Mouse (Mus musculus) R1 (cell line): ENCODE data around the gene Pax2.
A peak's percentile ranks its signal among the peaks of the same experiment; 100 is the strongest.

Experiments used
- DNase-seq: peaks from one replicate; pipeline ENCODE4 v3.0.0-alpha.2; 2018; ENCODE audit warnings: low read depth, low spot score

The Pax2 gene

DNA sequence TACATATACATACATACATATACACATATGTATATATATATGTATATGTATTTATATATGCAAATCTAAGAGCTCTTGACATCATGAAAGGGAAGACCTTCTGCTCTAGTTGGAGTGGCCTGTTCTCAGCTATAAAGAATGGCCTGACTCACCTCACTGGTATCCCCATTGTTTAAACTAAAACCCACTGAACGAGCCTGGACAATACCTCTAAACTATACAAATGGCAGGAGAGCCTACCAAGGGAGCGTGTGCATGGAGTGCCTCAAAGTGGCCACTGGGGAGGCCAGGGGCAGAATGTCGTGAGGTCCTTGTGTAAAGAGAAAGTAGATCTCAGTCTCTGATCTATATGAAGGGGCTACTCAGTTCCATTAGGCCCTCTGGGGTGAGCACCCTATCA is 26.1 kb downstream of the Pax2 start:
- DNase-seq = no peak

GRCm38 (mm10) chr19:44784391-44784790 is 28.5 kb downstream of the Pax2 start:
- DNase-seq = no peak

DNA sequence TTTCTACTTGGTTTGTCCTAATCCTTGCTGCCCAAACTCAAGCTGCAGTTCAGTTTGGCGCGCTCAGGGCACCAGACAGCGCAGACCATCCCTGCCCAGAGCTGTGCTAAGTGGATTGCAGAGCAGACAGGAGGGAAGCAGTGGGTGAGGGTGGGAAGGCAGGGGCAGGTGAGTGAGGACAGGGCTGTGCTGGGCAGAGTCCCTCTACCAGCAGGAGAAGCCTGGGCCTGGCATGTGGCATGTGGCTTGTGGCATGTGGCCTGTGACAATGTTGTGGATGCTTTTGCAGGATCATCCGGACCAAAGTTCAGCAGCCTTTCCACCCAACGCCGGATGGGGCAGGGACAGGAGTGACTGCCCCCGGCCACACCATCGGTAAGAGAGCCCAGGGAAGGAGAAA is 32.6 kb downstream of the Pax2 start:
- DNase-seq = no peak

DNA sequence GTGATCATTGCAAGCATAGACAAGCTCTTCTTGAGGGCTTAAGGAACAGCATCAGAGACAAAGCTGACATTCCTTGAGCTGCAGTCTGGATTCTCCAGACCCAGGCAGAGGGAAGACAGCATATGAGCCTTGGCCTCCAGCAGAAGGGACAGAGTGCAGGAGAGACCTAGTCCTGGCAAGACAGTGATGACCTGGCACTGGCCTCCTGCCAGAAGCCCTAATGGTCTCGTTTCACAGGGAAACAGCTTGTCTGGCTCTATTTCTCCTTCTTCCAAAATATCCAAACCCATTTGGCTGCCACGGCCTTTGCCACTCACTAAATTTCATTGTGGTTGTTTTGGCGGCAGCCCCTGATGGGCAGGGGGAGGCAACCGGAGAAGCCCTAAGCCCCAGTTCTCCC is 36.1 kb downstream of the Pax2 start:
- no peak for DNase-seq

GRCm38 (mm10) chr19:44797110-44798060 is 41.5 kb downstream of the Pax2 start:
- no peak for DNase-seq

DNA sequence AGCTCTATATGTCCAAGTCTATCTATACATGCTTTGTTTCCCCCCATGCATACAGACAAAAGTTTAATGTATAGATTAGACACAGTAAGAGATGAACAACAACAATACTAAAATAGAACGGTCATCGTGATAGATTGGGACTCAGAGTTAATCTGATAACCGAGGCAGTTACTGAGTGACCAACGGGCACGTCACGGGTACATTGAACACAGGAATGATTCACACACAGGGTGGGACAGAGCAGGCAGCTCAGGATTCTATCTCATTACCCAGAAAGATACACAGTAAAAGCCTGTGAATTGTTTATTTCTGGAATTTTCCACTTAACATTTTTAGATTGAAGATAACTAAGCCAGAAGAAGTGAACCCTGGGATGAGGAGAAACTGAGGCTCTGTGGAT is 42.9 kb downstream of the Pax2 start:
- DNase-seq = no peak

GRCm38 (mm10) chr19:44799156-44799555 is 43.3 kb downstream of the Pax2 start:
- no peak for DNase-seq

DNA sequence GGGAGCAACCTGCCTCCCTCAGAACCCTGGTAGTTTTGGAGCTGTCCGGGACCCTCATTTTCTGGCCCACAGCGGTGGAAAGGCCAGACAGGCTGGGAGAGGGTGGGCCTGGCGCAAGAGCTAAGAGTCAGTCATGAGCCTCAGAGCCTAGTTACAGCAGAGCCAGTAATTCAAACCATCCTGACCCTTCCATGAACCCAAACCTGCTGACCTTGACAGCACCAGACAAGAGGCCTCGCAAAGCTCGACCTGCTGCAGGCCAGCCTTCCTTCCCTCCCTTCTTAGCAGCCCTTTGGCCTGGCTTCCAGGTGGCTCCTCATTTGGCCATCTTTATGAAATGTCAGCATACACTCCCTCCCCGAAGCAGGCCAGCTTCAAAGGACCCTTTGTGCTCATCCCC is 44.5 kb downstream of the Pax2 start:
- peak; percentile 21 for DNase-seq

DNA sequence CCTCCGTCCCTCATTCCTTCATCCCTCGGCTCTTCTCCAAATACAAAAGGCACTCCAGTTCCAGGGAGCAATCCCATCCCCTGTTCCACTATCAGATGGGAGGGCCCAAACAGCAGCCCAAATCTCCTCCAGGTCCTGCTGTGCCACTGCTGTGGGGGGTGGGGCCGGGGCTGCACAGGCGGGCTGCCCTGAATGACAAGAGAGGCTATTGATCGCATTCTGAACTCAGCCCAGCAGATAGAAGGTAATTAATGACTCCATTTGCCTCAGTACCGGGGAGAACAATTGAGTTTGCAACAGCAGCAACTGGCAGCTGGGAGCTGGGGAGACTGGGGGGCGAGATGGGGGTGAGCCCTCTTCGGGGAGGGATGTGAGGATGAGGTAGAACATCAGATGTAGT is 52.9 kb downstream of the Pax2 start:
- peak; percentile 78 for DNase-seq

- DNase-seq = peak; percentile 75
These were observed 57.0 kb downstream of the Pax2 start for GRCm38 (mm10) chr19:44812666-44813429.

- no peak for DNase-seq
These were observed 59.3 kb downstream of the Pax2 start for GRCm38 (mm10) chr19:44815111-44815510.

DNA sequence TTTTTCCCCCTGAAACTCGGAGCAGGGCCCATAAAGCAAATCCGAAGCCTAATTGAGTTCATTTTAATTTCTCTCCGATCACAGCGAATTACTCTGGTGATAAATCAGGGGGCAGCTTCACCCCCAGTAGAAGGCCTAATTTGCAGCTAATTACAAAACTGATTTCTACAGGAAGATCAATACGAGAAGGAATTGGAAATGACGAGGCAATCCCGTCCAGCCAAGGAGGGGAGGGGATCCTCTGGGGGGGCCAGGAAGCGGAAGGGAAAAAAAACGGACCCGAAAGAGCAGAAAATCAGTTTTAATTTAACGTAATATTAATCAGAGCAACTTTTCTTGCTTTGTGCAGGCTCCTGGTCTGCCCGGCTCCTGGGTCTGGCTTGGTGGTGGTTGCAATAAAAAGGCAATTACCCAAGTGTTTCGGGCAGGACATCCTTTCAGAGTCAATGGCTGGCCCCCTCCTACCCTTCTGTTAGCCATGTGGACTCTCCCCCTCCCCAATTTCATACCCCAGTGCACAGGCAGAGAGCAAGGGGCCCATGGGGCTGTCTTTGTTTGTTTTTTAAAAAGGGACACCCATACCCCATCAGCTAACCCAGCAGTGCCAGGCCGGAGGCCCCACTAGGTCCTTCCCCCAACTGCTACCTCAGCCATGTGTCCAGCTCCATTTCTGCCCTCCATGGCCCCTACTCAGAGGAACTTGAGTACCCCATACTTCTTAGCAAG is 61.7 kb downstream of the Pax2 start:
- DNase-seq = no peak

DNA sequence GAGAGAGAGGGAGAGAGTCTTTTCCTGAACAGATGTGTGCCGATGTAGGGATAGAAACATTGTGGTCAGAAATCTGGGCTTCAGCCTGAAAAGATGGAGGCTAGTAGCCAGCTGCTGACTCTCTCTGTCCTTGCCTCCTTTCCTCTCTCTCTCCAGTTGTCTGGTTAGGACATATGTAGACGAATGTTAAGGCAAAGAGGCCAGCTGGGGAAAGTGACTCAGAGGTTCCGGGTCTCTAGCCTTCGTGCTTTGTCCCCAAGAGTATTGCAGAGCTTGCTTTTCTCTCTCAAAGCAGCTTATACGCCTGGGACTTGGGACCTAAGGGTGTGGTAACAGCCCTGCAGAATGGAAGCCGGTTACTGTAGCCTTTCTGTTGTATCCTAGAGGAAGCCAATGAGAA is 62.8 kb downstream of the Pax2 start:
- DNase-seq = no peak

DNA sequence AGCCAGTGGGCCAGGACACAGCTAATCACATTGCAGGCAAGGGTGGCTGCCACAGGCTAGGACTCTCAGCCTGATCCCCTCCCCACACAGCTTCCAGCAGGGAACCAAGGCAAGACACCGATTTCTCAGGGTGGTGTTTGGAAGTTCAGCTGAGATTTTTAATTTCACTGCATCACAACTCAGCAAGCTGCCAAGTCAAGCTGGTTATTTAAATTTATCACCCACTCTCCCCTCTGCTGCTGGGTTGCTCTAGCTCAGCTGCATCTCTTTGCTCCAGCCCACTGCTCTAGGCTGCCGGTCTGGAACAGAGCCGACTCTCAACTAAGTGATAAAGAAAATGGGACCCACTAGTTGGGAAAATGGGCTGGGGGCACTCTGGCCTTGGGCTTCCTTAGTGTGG is 65.7 kb downstream of the Pax2 start:
- DNase-seq = no peak

GRCm38 (mm10) chr19:44822295-44822694 is 66.5 kb downstream of the Pax2 start:
- DNase-seq = no peak

GRCm38 (mm10) chr19:44823657-44824056 is 67.8 kb downstream of the Pax2 start:
- no peak for DNase-seq

GRCm38 (mm10) chr19:44825216-44825768 is 69.4 kb downstream of the Pax2 start:
- no peak for DNase-seq

GRCm38 (mm10) chr19:44825819-44826218 is 70.0 kb downstream of the Pax2 start:
- DNase-seq = no peak

DNA sequence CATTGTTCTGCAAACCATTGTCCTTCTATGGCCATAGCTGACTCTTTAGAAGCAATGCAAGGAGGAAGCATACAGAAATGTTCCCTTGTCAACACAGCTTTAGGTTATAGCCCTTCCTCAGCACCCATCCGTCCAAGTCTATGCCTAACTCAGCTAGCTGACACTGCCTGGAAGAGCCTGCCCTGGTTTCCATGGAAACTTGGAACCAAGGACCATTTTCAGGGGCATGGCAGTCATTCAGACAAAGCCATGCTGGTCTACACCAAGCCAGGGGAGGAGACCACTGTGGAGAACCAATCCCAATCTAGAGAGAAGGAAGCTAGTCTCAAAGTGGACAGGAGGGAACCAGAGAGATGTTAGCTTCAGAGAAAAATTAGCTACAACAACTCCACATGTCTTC is 77.5 kb downstream of the Pax2 start:
- DNase-seq = peak; percentile 39

GRCm38 (mm10) chr19:44834218-44835041 is 78.6 kb downstream of the Pax2 start:
- DNase-seq = no peak
